Comparison of ENCODE assay signal across 8 mouse cellular contexts in the genomic region with DNA sequence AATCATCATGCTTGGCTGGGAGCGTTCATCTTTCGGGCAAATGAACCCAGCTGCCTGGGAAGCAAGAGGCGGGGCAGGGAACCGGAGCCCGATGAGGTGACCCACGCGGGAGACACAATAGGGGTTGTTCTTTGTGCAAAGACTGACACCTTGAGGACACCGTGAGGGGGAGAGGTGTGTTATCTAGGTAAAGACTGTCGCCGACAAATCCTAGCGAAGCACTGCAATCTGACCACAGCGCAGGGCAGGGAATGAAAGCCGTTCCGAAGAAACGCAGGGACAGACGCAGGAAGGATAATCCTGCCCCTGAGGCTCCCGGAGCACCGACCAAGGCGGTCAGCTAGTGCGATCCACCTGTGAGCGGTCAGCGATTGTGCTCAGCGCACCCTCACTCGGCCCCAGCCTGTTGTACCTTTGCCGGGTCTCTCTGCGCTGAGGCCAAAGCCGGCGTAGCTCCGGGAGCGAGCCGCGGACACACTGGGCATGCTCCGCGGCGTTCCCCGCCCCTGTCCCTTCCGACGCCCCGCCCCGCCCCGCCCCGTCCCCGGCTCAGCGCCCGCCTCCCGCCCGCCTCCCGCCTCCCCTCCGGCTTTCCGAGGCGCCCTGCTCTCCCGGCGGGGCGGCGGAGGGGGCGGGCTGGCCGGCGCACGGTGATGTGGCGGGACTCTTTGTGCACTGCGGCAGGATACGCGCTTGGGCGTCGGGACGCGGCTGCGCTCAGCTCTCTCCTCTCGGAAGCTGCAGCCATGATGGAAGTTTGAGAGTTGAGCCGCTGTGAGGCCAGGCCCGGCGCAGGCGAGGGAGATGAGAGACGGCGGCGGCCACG. TPM values are rescaled to one million over a fixed set of nuclear protein-coding genes. Genes with fewer than 3 reads are reported as not detected.
DNase-seq lines count a peak whose midpoint lies in the region; ATAC-seq and TF ChIP-seq lines count a peak whose summit lies in the region.

A gene (plus strand): TSS at position 598 of the 826 bp plus-strand sequence.

- H3K9me3 ChIP-seq in embryonic facial prominence, embryonic 10.5 days = no peaks in the 10 kb centered on the region
- H3K9me3 ChIP-seq in intestine, postnatal 0 days (ENCODE audit: control insufficient read depth) = no peaks in the 10 kb centered on the region
- H3K9me3 ChIP-seq in midbrain, embryonic 11.5 days (ENCODE audit: control insufficient read depth, low read length) = no peaks in the 10 kb centered on the region

- H3K27me3 ChIP-seq in embryonic facial prominence, embryonic 10.5 days (replicated peaks; ENCODE audit: low read depth, poor library complexity, severe bottlenecking) = peaks cover 22% of the 10 kb centered on the region
- H3K27me3 ChIP-seq in intestine, postnatal 0 days (replicated peaks; ENCODE audit: control insufficient read depth, insufficient read depth, low read length) = no peaks in the 10 kb centered on the region
- no peaks in the 10 kb centered on the region for H3K27me3 ChIP-seq in midbrain, embryonic 11.5 days (ENCODE audit: control insufficient read depth, insufficient read depth, low read length)

- H3K27ac ChIP-seq in embryonic facial prominence, embryonic 10.5 days (replicated peaks) = peak within 1 kb of the TSS; percentile 98
- peak within 1 kb of the TSS; percentile 99 for H3K27ac ChIP-seq in intestine, postnatal 0 days (ENCODE audit: low read depth, low read length)
- peak within 1 kb of the TSS; percentile 98 for H3K27ac ChIP-seq in midbrain, embryonic 11.5 days (ENCODE audit: low read depth, low read length)

- H3K4me1 ChIP-seq in embryonic facial prominence, embryonic 10.5 days = peaks cover 31% of the 10 kb centered on the region
- H3K4me1 ChIP-seq in intestine, postnatal 0 days (replicated peaks; ENCODE audit: control insufficient read depth, insufficient read depth, low read length) = no peaks in the 10 kb centered on the region
- peaks cover 23% of the 10 kb centered on the region for H3K4me1 ChIP-seq in midbrain, embryonic 11.5 days (ENCODE audit: control insufficient read depth, insufficient read depth, low read length)

- peak; percentile 83 for ATAC-seq in intestine, postnatal 0 days
- peak; percentile 90 for ATAC-seq in midbrain, embryonic 11.5 days (ENCODE audit: low FRiP score)

- intact Hi-C loops in left cerebral cortex, postnatal 4 days (cut with DNase I) = loop anchor here (2.0 to 5.0 kb wide), 2 partner anchors 40 to 608 kb away; no protein-coding TSS in a partner anchor

- DNase-seq in adrenal gland, postnatal 14 days = peak; percentile 98
- peak; percentile 98 for DNase-seq in embryonic facial prominence, embryonic 10.5 days (ENCODE audit: low spot score)
- DNase-seq in gonadal fat pad, adult 2 months (ENCODE audit: low read depth) = no peak
- peak; percentile 96 for DNase-seq in left cerebral cortex, postnatal 4 days
- DNase-seq in midbrain, embryonic 11.5 days (ENCODE audit: low spot score, missing footprints) = peak; percentile 100
- DNase-seq in right cerebral cortex, postnatal 4 days = peak; percentile 95
- DNase-seq in yolk sac, embryonic 10.5 days (ENCODE audit: low spot score) = peak; percentile 98

- H3K36me3 ChIP-seq in embryonic facial prominence, embryonic 10.5 days (replicated peaks) = peaks cover under 1% of the 10 kb centered on the region; the same call in 1 of the 2 replicates
- no peaks in the 10 kb centered on the region for H3K36me3 ChIP-seq in intestine, postnatal 0 days (ENCODE audit: control insufficient read depth, insufficient read depth)
- H3K36me3 ChIP-seq in midbrain, embryonic 11.5 days (ENCODE audit: control insufficient read depth, insufficient read depth, low read length) = no peaks in the 10 kb centered on the region

- H3K9ac ChIP-seq in intestine, postnatal 0 days (ENCODE audit: low read depth, low read length) = peak within 1 kb of the TSS; percentile 97
- peak within 1 kb of the TSS; percentile 97 for H3K9ac ChIP-seq in midbrain, embryonic 11.5 days (ENCODE audit: low read length)

- under 1% methylated on average over 71 of the region's 77 CpGs for WGBS in embryonic facial prominence, embryonic 10.5 days
- under 1% methylated on average over 54 of the region's 77 CpGs for whole genome bisulfite sequencing in intestine, postnatal 0 days
- WGBS in midbrain, embryonic 11.5 days = under 1% methylated on average over 54 of the region's 77 CpGs

- H3K4me3 ChIP-seq in embryonic facial prominence, embryonic 10.5 days = peak within 1 kb of the TSS; percentile 89
- peak within 1 kb of the TSS; percentile 96 for H3K4me3 ChIP-seq in intestine, postnatal 0 days (ENCODE audit: low read depth, low read length)
- H3K4me3 ChIP-seq in midbrain, embryonic 11.5 days (ENCODE audit: low read depth, low read length) = peak within 1 kb of the TSS; percentile 97

- TF ChIP-seq CTCF in intestine, postnatal 0 days (IDR thresholded peaks at IDR 0.05; ENCODE audit: low read depth) = 0 out of 2 replicates have a peak, but pooled peaks have one; percentile 10

- H3K4me2 ChIP-seq in intestine, postnatal 0 days (replicated peaks; ENCODE audit: low read depth) = peak within 1 kb of the TSS; percentile 90
- H3K4me2 ChIP-seq in midbrain, embryonic 11.5 days = peak within 1 kb of the TSS; percentile 71

RNA-seq across cellular contexts. Expression of the gene that starts here (rescaled TPM):
- 72.1 and 74.9 TPM in 2 replicates for total RNA-seq in adrenal gland, postnatal 14 days (2021)
- 6.7 and 6.9 TPM in 2 replicates for polyA plus RNA-seq in embryonic facial prominence, embryonic 10.5 days (2016; fragmentation: Nextera tagmentation; extraction: Ambion mirVana)
- 14.1 and 21.1 TPM in 2 replicates for polyA plus RNA-seq in gonadal fat pad, adult 2 months (2012; rRNA removed)
- polyA plus RNA-seq in intestine, postnatal 0 days (2015; fragmentation: Nextera tagmentation; extraction: Ambion mirVana) = 13.2 and 16.1 TPM in 2 replicates
- 100 to 1,000 TPM; 144 to 149 TPM for total RNA-seq in left cerebral cortex, postnatal 4 days (2021)
- 9.1 and 9.4 TPM in 2 replicates for polyA plus RNA-seq in midbrain, embryonic 11.5 days (2014; fragmentation: Nextera tagmentation; extraction: Ambion mirVana)
